Mouse (Mus musculus) liver, postnatal 0 days (tissue): ENCODE data around the gene Nmt1. TPM values are rescaled to one million over a fixed set of nuclear protein-coding genes. Genes with fewer than 3 reads are reported as not detected.

Source experiments
- ATAC-seq: fragments of 200-750 bp; cut with Nextera tagmentation; 2 replicates; pipeline ENCODE4 v1.8.0; 2017; ENCODE audit warnings: mild to moderate bottlenecking, moderate library complexity
- DNase-seq: peaks from one replicate; pipeline ENCODE4 v3.0.0-alpha.2; 2016
- H3K27ac ChIP-seq: fragments of 300-500 bp; sonication (generic); 2 replicates; pipeline ENCODE4 v1.5.1; 2014; ENCODE audit warnings: antibody characterized with exemption, moderate library complexity, mild to moderate bottlenecking, low read depth
- H3K27me3 ChIP-seq: fragments of 300-500 bp; sonication (generic); 2 replicates; pipeline ENCODE4 v1.6.1; 2014; ENCODE audit warnings: low read length, control low read depth, mixed read lengths; ENCODE audit not compliant: insufficient read depth
- H3K36me3 ChIP-seq: fragments of 300-500 bp; sonication (generic); replicated peaks from 2 replicates; pipeline ENCODE4 v1.6.1; 2014; ENCODE audit warnings: mild to moderate bottlenecking, control low read depth, low read length, moderate library complexity, mixed read lengths; ENCODE audit not compliant: insufficient read depth
- H3K4me1 ChIP-seq: fragments of 300-500 bp; sonication (generic); 2 replicates; pipeline ENCODE4 v1.6.1; 2014; ENCODE audit warnings: antibody characterized with exemption, mild to moderate bottlenecking, control low read depth; ENCODE audit not compliant: insufficient read depth
- H3K4me2 ChIP-seq: fragments of 300-500 bp; sonication (generic); 2 replicates; pipeline ENCODE4 v1.6.1; 2014; ENCODE audit warnings: low read depth, mild to moderate bottlenecking, low read length, moderate library complexity, mixed read lengths
- H3K4me3 ChIP-seq: fragments of 300-500 bp; sonication (generic); 2 replicates; pipeline ENCODE4 v1.5.1; 2014; ENCODE audit warnings: low read depth, low read length
- H3K9ac ChIP-seq: fragments of 300-500 bp; sonication (generic); replicated peaks from 2 replicates; pipeline ENCODE4 v1.6.1; 2014; ENCODE audit warnings: mild to moderate bottlenecking, moderate library complexity
- H3K9me3 ChIP-seq: fragments of 300-500 bp; sonication (generic); 2 replicates; pipeline ENCODE4 v1.6.1; 2016; ENCODE audit warnings: mild to moderate bottlenecking, control low read depth, low read length, mixed read lengths
- CTCF ChIP-seq: sonication (generic); IDR thresholded peaks from 2 replicates; pipeline ENCODE4 v1.5.1; 2016; ENCODE audit warnings: antibody characterized with exemption, low read depth
- EP300 ChIP-seq: IDR thresholded peaks from 2 replicates; pipeline ENCODE4 v1.6.1; 2016; ENCODE audit warnings: antibody characterized with exemption, low read depth, mild to moderate bottlenecking
- WGBS: fragments of 180-500 bp; shearing (Covaris S2); extraction: QIAGEN DNeasy Blood & Tissue Kit; methylation state at CpG from one replicate; pipeline ENCODE4 v1.1.7; 2014; ENCODE audit not compliant: insufficient replicate concordance; 5-methylcytosine and 5-hydroxymethylcytosine counted together
- polyA plus RNA-seq: library from polyadenylated mRNA; unstranded; fragments of >200 nt; fragmentation: Nextera tagmentation; extraction: Ambion mirVana; gene quantifications from 2 replicates; pipeline ENCODE4 v1.2.1, GENCODE M21; 2015

The Nmt1 gene
- 37.5 and 37.7 TPM in 2 replicates for polyA plus RNA-seq

- peaks cover 38% of the 10 kb centered on the region for H3K4me1 ChIP-seq
- DNase-seq (peak; percentile 93), ATAC-seq (peak; percentile 97)
- peak within 1 kb of the TSS; percentile 84 for H3K9ac ChIP-seq
- H3K4me2 ChIP-seq = peak within 1 kb of the TSS; percentile 73
- under 1% methylated on average over 36 of the region's 36 CpGs for WGBS
- peak within 1 kb of the TSS; percentile 74 for H3K4me3 ChIP-seq
- TF ChIP-seq CTCF (no peak), EP300 (peak; percentile 59)
- no peaks in the 10 kb centered on the region for H3K9me3 ChIP-seq
- peaks cover 14% of the 10 kb centered on the region; the same call in 1 of the 2 replicates for H3K36me3 ChIP-seq
- H3K27me3 ChIP-seq = no peaks in the 10 kb centered on the region
- H3K27ac ChIP-seq = peak within 1 kb of the TSS; percentile 96
Observed at GRCm38 (mm10) chr11:103028176-103028891, at the start of gene Nmt1, which contains the start of gene Dcakd. Nmt1 (plus strand) TSS chr11:103028190. Dcakd (minus strand) TSS chr11:103028333.

GRCm38 (mm10) chr11:102981151-102981890, 46.7 kb upstream of the Nmt1 start:
- H3K9ac ChIP-seq = no peak overlapping the region
- peaks cover 5% of the 10 kb centered on the region; the same call in 1 of the 2 replicates for H3K27me3 ChIP-seq
- H3K9me3 ChIP-seq = no peaks in the 10 kb centered on the region
- DNase-seq (no peak), ATAC-seq (no peak)
- H3K27ac ChIP-seq = no peak overlapping the region
- TF ChIP-seq EP300 = no peak
- TF ChIP-seq CTCF = no peak
- H3K4me1 ChIP-seq = no peaks in the 10 kb centered on the region
- 43% methylated on average over 10 of the region's 10 CpGs for WGBS
- no peaks in the 10 kb centered on the region for H3K36me3 ChIP-seq
- H3K4me3 ChIP-seq = no peak overlapping the region
- H3K4me2 ChIP-seq = no peak overlapping the region

- TF ChIP-seq EP300 (no peak), CTCF (no peak)
- Histone ChIP-seq H3K4me3 (no peak overlapping the region), H3K27ac (no peak overlapping the region), H3K4me2 (no peak overlapping the region), H3K9ac (no peak overlapping the region), H3K4me1 (no peaks in the 10 kb centered on the region), H3K9me3 (no peaks in the 10 kb centered on the region), H3K27me3 (peaks cover 23% of the 10 kb centered on the region), H3K36me3 (no peaks in the 10 kb centered on the region)
- WGBS = 81% methylated on average over 9 of the region's 9 CpGs
- DNase-seq (no peak), ATAC-seq (no peak)
Observed at GRCm38 (mm10) chr11:102984086-102984485, 43.9 kb upstream of the Nmt1 start.

GRCm38 (mm10) chr11:102984615-102985014, 43.4 kb upstream of the Nmt1 start:
- TF ChIP-seq EP300 (no peak), CTCF (no peak)
- 66% methylated on average over 4 of the region's 4 CpGs for WGBS
- Histone ChIP-seq H3K9me3 (no peaks in the 10 kb centered on the region), H3K36me3 (no peaks in the 10 kb centered on the region), H3K9ac (no peak overlapping the region), H3K27me3 (peaks cover 28% of the 10 kb centered on the region), H3K4me2 (no peak overlapping the region), H3K27ac (no peak overlapping the region), H3K4me1 (peaks cover 2% of the 10 kb centered on the region; the same call in 1 of the 2 replicates), H3K4me3 (no peak overlapping the region)
- DNase-seq = no peak
- no peak for ATAC-seq

- no peak for TF ChIP-seq EP300
- no peak for TF ChIP-seq CTCF
- DNase-seq (no peak), ATAC-seq (no peak)
- Histone ChIP-seq H3K27ac (no peak overlapping the region), H3K27me3 (peaks cover 34% of the 10 kb centered on the region), H3K4me3 (no peak overlapping the region), H3K36me3 (no peaks in the 10 kb centered on the region), H3K9ac (no peak overlapping the region), H3K4me2 (no peak overlapping the region), H3K9me3 (no peaks in the 10 kb centered on the region), H3K4me1 (peaks cover 5% of the 10 kb centered on the region; the same call in 1 of the 2 replicates)
- whole genome bisulfite sequencing = 66% methylated on average over 6 of the region's 6 CpGs
Observed at GRCm38 (mm10) chr11:102985160-102985559, 42.8 kb upstream of the Nmt1 start.

GRCm38 (mm10) chr11:102989641-102990151, 38.3 kb upstream of the Nmt1 start:
- Histone ChIP-seq H3K9ac (no peak overlapping the region), H3K27me3 (peaks cover 56% of the 10 kb centered on the region), H3K4me3 (peak overlapping the region; percentile 37), H3K4me2 (peak overlapping the region; percentile 63), H3K4me1 (peaks cover 5% of the 10 kb centered on the region; the same call in 1 of the 2 replicates), H3K9me3 (no peaks in the 10 kb centered on the region), H3K27ac (no peak overlapping the region), H3K36me3 (no peaks in the 10 kb centered on the region)
- TF ChIP-seq EP300 (no peak), CTCF (no peak)
- WGBS = 8% methylated on average over 28 of the region's 28 CpGs
- no peak for DNase-seq
- ATAC-seq = no peak
